Mouse (Mus musculus) megakaryocyte-erythroid progenitor cell, adult 5-6 weeks (primary cell): ENCODE results near the gene Tpk1. TPM values are rescaled to one million over a fixed set of nuclear protein-coding genes. Genes with fewer than 3 reads are reported as not detected.

Source experiments
- ATAC-seq: replicated peaks from 2 replicates; pipeline ENCODE4 v1.8.0; 2016; ENCODE audit warnings: mild to moderate bottlenecking, inconsistent platforms; ENCODE audit not compliant: severe bottlenecking, poor library complexity, low FRiP score, low TSS enrichment
- total RNA-seq, 2 experiments: library from RNA; stranded (forward) in 1 of 2; stranded (reverse) in 1 of 2; fragments of 200-1000, 215-1000 nt in 1 of 2; fragments of >200 nt in 1 of 2; fragmentation: Nextera tagmentation in 1 of 2; gene quantifications; 2 replicates each; pipeline ENCODE4 v1.2.3; 2014 to 2017

Tpk1 gene
- total RNA-seq, 2 experiments from 2014 or later = 10.3 to 12.0 TPM

- ATAC-seq = no peak
These were observed 283.3 kb downstream of the Tpk1 start for GRCm38 (mm10) chr6:43382750-43383149.

- no peak for ATAC-seq
These were observed 283.8 kb downstream of the Tpk1 start for GRCm38 (mm10) chr6:43382284-43382683.

- no peak for ATAC-seq
These were observed 292.9 kb downstream of the Tpk1 start for GRCm38 (mm10) chr6:43373206-43373605.

GRCm38 (mm10) chr6:43367434-43367945 is 298.6 kb downstream of the Tpk1 start:
- ATAC-seq = no peak

GRCm38 (mm10) chr6:43366952-43367351 is 299.1 kb downstream of the Tpk1 start:
- ATAC-seq = no peak

GRCm38 (mm10) chr6:43363917-43364316 is 302.2 kb downstream of the Tpk1 start:
- ATAC-seq = no peak

GRCm38 (mm10) chr6:43363291-43363820 is 302.7 kb downstream of the Tpk1 start:
- no peak for ATAC-seq

- no peak for ATAC-seq
These were observed 304.8 kb downstream of the Tpk1 start for GRCm38 (mm10) chr6:43361248-43361647.

GRCm38 (mm10) chr6:43360214-43360613 is 305.9 kb downstream of the Tpk1 start:
- ATAC-seq = no peak

- ATAC-seq = peak; percentile 97
These were observed 311.4 kb downstream of the Tpk1 start for GRCm38 (mm10) chr6:43354562-43355241.

GRCm38 (mm10) chr6:43353446-43353845 is 312.6 kb downstream of the Tpk1 start:
- ATAC-seq = no peak

- ATAC-seq = no peak
These were observed 317.0 kb downstream of the Tpk1 start for GRCm38 (mm10) chr6:43349083-43349482.

- no peak for ATAC-seq
These were observed 318.4 kb downstream of the Tpk1 start for GRCm38 (mm10) chr6:43347637-43348036.

- ATAC-seq = no peak
These were observed 323.1 kb downstream of the Tpk1 start for GRCm38 (mm10) chr6:43343006-43343405.

- ATAC-seq = no peak
These were observed 323.7 kb downstream of the Tpk1 start for GRCm38 (mm10) chr6:43342386-43342785.

- no peak for ATAC-seq
These were observed 327.3 kb downstream of the Tpk1 start for GRCm38 (mm10) chr6:43338804-43339203.

- ATAC-seq = no peak
These were observed 328.6 kb downstream of the Tpk1 start for GRCm38 (mm10) chr6:43337491-43337961.

GRCm38 (mm10) chr6:43335619-43336234 is 330.4 kb downstream of the Tpk1 start:
- no peak for ATAC-seq

GRCm38 (mm10) chr6:43333479-43333878 is 332.6 kb downstream of the Tpk1 start:
- ATAC-seq = no peak

- no peak for ATAC-seq
These were observed 353.0 kb downstream of the Tpk1 start for GRCm38 (mm10) chr6:43312961-43313656.
